Mouse (Mus musculus): Measurements from ENCODE around the gene Taf1c.

The Taf1c gene
- long read RNA-seq, experiment 1, partial matches to known transcripts: 1 of 7 reads
- long read RNA-seq, experiment 1, other reads (novel, unspliced or antisense): 3 of 7 reads
- long read RNA-seq, experiment 2, partial matches to known transcripts: 7 of 14 reads
- long read RNA-seq, experiment 2, other reads (novel, unspliced or antisense): 4 of 14 reads

DNA sequence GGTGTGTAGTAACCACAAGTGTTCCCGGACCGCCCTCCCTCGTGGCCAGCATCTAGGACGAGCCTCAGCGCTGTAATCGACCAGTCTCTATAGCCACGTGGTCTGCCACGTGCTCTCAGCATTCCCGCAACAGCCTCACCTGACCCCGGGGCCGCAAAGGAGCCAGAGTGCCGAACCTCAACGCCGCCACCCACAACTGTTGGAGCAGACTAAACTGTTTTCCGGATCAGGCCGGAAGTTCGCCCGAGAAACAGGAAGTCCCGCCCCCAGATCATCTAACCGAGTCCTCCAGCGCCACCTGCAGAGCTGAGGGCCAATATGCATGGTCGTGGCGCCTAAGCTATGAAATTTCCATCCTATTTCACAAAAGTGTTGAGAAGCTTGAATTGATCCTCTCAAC is at the start of gene Taf1c:
Taf1c (minus strand) TSS at position 227 of the 400 bp plus-strand sequence.
- intact Hi-C loops (cut with DNase I): loop anchor here (5.0 to 10.0 kb wide), 2 partner anchors 158 to 190 kb away; partner anchors contain the start of gene Necab2

DNA sequence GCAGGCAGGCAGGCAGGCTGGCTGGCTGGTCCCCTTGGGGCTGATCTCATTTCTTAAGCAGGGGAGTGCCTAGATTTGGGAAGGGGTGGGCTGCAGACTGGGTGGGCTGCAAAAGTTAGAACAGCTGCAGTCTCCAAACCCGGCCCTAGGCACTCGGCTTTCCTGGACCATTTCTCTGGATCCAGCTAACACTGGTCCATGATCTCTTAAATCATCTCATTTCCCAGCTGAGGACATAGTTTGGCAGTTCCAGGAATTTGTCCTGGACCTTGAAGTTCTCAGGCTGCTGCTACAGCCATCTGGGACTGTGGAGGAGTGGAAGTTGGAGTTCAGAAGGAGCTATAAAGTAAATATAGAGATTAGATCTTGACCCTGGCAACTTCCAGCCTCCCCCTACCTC is 46.3 kb upstream of the Taf1c start:
- intact Hi-C loops (cut with DNase I): no loop called here

DNA sequence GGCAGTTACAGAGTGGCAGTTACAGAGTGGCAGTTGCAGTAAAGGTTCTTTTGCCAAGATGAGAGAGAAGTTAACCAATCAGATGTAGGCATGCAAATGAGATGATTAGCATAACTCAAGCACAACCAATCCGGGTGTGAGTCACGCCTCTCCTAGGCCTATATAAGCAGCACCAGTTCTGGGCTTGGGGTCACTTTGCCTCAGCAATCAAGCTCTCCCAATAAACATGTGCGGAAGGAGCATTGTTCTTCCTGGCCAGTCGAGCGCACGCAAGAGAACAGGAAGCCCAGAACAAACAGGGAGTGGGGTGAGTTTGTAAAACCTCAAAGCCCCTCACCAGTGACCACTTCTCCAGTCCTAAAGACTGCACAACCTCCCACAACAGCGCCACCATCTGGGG is 41.8 kb upstream of the Taf1c start:
- intact Hi-C loops (cut with DNase I): no loop called here

DNA sequence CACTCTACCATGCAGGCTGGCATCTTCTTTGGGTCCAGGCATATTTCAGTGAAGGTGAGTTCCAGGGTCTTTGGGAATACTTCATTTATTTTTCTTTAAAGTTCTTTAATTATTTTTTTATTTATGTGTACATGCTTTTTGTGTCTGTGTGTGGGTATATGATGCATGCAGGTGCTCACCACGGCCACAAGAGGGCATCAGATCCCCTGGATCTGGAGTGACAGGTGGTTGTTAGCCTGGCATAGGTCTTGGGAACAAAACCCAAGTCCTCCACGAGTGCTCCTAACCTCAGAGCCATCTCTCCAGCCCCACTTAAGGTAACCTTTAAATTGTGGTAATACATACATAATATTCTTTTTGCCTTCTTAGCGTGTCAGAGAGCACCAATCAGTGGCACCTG is 41.2 kb upstream of the Taf1c start:
- intact Hi-C loops (cut with DNase I): no loop called here

DNA sequence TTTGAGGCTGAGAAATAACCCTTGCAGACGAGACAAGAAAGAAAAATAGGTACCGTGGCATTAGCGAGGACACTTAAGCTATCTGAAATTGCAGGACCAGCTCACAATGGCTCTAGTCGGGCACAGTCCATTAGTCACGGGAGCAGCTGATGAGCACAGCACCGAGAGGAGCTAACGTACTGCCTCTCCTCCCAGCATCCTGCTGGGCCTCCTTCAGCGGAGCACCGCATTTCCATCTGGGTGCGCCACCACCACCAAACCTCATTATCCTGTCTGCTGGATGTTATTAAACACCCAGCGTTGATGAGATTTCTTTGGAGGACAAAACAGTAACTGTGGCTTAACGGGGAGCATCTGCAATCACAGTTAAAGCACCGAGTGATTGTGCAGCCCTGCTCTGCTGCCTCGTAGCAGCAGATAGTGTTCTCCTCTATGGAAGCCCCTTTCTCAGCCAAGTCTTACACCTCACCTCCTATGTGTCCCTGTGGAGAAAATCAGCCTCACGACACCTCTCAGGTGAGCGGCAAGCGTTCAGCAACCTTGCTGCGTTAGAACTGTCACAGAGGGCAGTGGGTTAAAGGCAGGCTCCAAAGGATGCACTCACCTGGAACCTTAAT is 40.1 kb upstream of the Taf1c start:
- intact Hi-C loops (cut with DNase I): no loop called here

DNA sequence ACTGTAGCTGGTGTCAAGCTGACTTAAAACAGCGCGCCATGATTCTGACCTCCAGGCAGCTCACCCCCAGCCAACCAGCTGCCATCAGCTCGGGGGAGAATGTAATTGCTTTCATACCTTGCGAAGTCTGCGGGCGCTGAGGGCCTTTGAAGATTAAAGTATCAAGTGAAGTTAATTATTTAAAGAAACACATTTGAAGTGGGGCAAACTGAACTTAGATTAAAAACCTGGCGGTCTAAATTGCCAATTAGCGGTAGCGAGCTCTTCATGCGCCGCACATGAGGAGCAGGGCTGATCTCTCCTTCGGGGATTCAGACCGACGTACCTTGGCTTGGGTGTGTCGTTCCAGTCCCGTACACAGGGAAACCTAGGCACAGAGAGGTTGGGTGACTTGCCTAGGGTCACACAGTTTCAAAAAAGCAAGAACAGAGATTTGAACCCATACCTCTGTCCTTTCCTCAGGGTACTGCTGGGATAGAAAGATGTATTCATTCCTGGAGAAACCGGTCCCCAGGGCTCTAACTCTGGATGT is 39.5 kb upstream of the Taf1c start:
- intact Hi-C loops (cut with DNase I): no loop called here

DNA sequence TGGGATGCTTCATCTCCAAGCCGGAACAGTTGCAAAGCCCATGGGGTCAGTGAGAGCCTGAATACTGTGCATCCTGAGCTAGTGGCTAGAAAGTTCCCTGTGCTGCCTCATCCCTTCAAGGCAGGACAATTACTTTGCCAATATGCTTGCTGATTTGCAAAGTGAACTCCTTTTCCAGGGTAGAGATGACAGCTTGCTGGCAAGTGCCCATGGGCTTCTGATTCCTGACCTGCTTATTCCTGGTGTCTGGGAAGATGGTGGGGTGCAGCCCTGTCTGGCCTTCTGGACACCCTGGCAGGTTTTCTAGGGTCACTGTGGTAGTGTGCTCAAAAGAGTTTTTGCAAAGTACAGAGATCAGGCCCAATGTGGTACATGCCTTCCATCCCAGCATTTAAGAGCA is 37.9 kb upstream of the Taf1c start:
- intact Hi-C loops (cut with DNase I): no loop called here

DNA sequence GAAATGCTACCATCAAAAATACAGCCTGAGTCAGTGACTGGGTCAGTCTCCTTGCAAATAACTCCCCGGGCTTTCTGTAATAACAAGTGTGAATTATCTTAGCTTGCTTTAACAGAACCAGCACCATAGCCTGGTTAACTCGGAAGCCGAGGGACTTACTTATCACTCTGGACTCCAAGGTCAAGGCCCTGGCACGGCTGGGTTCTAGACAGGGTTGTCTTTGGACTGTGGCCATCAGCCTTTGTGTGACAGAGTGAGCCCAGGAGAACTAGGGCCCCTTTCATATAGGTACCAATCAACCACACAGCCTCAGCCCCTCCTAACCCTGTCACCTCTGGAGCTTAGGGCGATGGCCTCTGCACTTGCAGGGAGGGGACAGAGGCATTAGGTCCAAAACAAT is 36.0 kb upstream of the Taf1c start:
- intact Hi-C loops (cut with DNase I): no loop called here

DNA sequence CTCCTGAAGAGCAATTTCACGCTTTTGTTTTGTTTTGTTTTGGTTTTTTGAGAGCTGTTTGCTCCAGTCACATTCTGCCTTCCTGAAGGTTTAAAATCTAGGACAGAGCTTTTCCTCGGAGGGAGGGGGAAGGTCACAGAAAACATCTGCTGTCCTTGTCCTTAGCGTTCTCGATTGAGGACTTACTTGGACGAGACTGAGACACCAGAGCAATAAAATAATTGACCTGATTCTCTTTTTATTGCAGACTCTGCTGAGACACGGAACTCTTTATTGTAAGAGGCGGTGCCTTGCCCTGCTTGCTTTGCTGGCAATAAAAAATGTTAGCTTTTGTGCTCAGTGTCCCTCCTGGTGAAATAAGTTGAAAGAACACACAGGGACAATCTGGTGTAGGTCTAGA is 34.8 kb upstream of the Taf1c start:
- intact Hi-C loops (cut with DNase I): no loop called here

DNA sequence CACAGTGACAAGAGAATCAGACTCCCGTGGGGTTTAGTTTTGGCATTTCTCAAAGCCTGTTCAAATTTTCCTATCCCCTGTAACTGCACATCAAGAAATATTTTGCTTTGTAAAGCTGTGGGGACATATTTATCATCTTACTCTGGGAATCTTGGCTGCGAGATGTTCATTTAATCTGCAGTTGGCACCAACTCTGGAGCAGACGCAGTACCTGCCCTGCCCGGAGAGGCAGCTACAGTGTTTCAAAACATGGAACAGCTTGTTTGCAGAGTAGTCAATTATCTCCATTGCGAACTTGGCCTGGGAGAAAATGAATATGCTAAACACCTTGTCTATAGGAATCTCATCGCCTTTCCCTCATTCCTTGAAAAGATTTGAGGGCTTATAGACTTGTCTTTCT is 33.2 kb upstream of the Taf1c start:
- intact Hi-C loops (cut with DNase I): no loop called here

DNA sequence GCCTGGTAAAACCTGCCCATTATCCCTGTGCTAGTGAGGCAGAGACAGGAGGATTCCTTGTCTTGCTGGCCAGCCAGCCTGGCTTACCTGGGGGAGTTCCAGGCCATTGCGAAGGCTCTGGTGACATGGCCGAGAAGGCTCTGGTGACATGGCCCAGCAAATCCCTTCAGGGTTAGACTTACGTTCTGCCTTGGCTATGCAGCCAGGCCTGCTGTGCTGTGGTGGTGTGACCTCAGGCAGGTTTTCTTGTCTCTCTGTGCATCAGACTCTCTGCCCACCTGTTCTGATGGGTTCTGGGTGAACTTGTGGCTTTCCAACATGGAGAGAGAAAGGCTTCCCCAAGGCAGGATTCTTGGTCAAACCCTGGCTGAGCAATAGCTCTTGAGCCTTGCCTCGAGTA is 32.4 kb upstream of the Taf1c start:
- intact Hi-C loops (cut with DNase I): no loop called here

DNA sequence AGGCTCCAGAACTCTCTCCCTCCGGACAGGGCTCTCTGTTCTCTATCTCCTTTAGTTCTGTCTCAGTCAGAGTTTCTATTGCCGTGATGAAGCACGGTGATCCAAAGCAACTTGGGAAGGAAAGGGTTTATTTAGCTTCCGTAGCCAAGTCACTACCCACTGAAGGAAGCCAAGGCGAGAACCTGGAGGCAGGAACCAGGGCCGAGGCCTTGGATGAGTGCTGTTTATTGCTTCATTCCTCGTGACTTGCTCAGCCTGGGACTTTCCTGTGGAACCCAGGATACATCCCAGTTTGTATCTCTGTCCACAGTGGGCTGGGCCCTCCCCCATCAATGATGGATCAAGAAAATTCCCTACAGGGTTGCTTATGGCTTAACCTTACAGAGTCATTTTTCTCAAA is 31.7 kb upstream of the Taf1c start:
- intact Hi-C loops (cut with DNase I): no loop called here

DNA sequence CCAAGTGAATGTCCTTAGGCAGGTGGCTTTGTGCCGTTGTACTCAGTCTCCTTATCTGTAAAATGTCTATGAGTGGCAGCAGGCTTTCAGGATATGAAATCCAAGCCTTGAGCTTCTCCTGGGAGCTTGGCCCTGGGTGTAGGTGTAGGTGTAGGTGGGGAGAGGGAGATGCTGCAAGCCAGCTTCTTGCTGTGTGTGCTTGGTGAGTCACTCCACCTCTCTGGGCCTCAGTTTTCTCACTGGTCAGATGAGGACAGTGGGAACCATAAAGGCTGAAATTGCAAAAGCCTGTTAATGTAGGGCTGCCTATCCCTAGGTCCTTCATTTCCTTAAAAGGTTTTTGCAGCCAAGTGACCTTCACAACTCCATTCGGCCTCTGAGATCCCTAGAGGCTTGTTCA is 30.9 kb upstream of the Taf1c start:
- intact Hi-C loops (cut with DNase I): no loop called here

DNA sequence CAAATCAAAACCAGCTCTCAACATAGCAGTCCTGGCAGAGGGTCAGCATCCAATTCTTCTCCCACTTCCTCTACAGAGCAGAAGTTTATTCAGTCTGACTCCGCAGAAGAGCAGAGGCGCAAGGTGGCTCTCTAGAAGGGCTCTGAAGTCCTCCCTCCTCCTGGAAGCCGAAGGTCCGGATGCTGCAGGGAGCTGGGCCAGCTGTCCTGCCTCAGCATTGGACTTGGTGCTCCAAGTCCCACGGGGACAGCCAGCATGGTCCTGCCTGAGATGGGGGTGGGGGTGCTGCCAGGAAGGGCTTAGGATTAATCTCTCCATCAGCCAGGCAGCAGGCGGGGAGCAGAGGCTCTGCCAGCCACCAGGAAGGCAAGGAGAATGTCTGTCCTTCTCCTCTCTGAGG is 30.4 kb upstream of the Taf1c start, which contains the start of gene Kcng4:
Kcng4 (minus strand) TSS at position 303 of the 400 bp plus-strand sequence.
- intact Hi-C loops (cut with DNase I): no loop called here

DNA sequence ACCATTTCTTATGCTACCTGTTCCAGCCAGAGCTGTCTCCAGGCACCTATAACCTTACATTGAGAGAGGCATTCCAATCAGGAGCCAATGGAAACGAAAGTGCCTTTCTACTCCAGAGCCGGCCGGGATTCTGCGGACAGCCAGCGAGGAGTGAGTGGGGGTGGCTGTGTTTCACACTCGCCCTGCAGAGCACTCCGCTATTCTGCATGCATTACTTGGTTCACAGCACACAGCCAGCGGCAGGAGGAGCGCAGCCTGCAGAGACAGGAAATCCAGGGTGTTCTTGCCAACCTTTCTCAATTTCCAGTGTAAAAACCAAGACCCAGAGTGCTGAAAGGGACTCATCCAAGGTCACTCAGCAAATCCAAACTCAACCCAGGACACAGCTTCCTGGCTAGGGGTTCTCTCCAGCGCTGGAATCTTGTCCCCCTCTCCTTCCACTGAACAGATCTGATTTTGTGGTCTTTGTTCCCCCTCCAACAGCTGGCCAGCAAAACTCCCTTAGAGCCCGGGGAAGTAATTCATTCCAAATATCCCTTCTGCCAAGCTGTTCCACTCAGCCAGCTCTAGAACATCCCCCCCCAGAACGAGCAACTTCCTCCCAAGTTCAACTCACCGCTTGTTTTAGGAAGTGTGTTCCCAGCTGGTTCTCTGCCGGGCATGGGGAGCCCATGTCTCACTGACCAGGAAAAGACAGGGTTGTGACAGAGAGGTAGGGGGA is 29.8 kb upstream of the Taf1c start:
- intact Hi-C loops (cut with DNase I): no loop called here

DNA sequence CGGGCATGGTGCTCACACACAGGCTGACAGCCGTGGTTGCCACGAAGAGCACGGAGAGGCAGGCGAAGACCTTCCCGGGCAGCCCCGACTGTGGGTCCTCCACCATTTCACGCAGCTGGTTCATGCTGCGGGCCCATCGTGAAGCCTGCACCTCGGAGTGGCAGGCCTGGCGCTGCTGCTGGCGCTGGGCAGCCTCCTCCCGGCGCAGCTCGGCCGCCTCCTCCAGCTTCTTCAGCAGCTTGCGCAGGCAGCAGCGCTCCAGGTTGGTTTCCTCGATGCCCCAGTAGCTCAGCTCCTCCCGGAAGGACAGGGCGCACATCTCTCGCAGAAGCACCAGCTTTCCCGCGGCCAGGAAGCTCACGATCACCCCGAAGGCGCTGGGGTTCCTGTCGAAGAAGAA is 27.9 kb upstream of the Taf1c start:
- intact Hi-C loops (cut with DNase I): no loop called here

DNA sequence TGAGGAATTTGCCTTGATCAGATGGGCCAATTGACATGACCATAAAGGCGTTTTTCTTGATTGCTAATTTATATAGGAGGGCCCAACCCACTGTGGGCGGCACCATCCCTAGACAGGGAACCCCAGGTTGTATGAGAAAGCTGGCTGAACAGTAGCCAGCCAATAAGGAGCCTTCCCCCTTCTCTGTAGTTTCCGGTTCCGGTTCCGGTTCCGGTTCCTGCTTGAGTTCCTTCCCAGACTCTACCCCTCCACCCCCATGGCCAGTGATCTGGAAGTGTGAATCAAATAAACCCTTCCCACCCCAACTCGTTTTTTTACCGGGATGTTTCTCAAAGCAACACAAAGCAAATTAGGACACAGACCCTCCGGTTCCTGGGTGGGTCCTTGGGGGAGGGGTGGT is 27.2 kb upstream of the Taf1c start:
- intact Hi-C loops (cut with DNase I): no loop called here

DNA sequence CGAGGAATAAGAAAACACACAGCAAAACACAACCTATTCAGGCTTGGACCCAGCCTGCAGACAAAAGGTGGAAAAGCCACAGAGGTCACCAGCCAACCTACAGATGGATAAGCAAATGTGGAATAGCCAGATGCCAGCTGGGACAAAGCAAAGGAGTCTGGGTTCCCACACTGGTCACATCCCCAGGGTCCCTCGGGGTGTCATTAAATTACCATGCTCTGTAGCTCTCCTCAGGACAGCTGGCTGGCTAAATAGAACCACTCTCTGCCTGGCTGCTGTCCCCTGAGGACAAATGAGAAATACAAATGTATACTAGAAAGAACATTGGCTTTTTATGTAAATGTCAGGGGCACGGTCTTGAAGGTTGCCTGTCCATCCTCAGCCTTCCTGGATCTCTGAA is 25.8 kb upstream of the Taf1c start:
- intact Hi-C loops (cut with DNase I): no loop called here

DNA sequence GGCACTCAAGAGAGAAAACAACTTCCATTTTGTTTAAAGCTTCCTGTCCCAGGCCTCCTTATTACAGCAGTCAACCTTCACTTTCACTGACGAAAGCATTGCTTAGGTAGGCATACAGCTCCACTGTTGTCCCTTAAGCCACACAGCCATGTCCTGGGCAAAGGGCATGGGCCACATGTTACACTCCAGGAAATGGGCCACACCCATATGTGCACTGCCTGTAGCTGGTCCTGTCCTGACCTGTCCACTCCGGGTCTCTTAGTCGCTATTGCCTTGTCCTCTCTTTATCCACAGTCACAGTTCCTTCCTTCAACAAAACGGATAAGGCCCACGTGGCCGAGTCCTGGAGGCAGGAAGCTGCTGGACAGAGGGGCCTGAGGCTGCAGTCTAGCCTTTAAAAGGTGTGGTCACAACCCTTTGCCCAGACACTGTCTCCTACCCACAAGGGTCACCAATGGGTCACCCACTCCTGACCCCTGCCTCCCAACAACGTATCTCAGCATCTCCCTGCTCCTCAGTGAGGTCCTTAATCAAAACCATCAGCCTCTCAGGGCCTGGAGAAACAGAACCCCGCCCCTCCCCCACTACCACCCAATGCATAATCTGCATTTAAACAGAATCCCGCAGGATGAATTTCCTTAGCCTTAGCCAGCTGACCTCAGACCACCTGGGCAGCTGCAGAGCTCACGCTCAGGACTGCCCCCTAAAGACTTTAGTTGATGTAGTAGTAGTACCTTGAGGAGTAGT is 22.8 kb upstream of the Taf1c start:
- intact Hi-C loops (cut with DNase I): no loop called here

DNA sequence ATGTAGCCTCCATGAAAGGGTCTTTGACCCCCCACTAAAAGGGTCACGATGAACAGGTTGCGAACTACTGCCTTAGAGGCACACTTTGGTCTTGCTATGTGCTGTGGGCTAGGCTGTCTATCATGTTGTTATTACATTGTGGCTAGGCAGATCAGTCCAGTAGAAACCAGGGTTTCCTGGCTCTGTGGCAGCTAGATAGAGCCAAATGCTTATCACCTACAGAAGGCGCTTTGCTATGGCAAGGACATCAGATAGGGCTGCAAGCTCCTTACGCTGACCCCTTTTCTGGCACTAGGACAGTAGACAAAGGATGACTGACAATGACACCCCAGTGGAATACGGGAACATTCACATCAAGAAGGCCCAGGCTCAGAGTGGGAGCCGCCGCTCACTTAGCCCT is 22.2 kb upstream of the Taf1c start:
- intact Hi-C loops (cut with DNase I): no loop called here

DNA sequence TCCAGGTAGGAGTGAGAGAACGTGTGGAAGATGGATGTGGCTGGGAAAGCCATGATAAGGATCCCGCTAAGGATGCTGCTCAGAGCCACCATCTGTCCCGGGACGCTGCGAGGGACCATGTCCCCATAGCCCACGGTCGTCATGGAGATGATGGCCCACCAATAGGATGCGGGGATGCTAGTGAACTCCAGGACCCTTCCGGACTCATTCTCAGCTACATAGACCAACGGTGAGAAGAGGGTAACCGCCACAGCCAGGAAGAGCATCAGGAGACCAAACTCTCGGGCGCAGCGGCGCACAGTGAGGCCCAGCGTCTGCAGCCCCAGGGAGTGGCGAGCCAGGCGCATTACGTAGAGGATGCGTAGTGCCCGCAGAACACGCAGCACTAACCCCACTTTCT is 20.8 kb upstream of the Taf1c start:
- intact Hi-C loops (cut with DNase I): no loop called here

DNA sequence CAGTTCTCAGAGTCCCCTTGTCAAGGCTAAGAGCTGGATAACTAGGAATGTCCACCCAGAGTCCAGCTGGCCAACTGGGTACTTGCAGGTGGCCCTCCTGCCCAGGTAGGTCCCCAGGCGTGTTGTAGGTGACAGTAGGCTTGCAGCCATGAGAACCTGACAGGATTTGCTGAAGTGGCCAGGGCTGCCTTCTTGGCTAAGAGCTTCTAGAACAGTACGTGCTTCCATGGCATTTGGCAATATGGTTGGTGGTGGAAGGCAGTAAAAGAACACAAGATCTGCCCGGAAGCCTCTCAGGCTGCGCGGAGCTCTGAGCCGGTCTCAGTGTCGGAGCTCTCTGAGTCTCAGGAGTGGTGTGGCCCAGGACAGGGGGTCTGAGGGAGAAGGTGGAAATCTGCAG is 19.9 kb upstream of the Taf1c start:
- intact Hi-C loops (cut with DNase I): no loop called here

Measured in adrenal gland (tissue).